Mouse (Mus musculus): Measurements from ENCODE around the gene Dscaml1. TPM values are rescaled to one million over a fixed set of nuclear protein-coding genes. Genes with fewer than 3 reads are reported as not detected.

Gene Dscaml1
- total and polyA plus RNA-seq, 3 experiments: not detected

GRCm38 (mm10) chr9:45402957-45403356 lies 23.5 kb upstream of the Dscaml1 start:
- H3K36me3 ChIP-seq (ENCODE audit: control insufficient read depth in 1 of 2, insufficient read depth in 2 of 2, low read length in 2 of 2): no peaks in the 10 kb centered on the region
- DNase-seq (ENCODE audit: low read depth, low spot score): no peak
- no peaks in the 10 kb centered on the region for H3K9me3 ChIP-seq (replicated peaks; ENCODE audit: insufficient read depth, low read length)
- H3K27me3 ChIP-seq (ENCODE audit: control insufficient read depth in 1 of 2, insufficient read depth in 2 of 2, low read length in 2 of 2): peaks cover 2 to 3% of the 10 kb centered on the region in 2 experiments; a peak in 2 of 4 replicates
- no peaks in the 10 kb centered on the region for H3K79me2 ChIP-seq (ENCODE audit: control insufficient read depth, insufficient read depth, low read length, poor library complexity)
- no peak overlapping the region for H3K4me3 ChIP-seq (ENCODE audit: control insufficient read depth in 1 of 2, insufficient read depth in 1 of 2, low read depth in 2 of 2, low read length in 2 of 2)
- no peak overlapping the region for H3K27ac ChIP-seq (ENCODE audit: control insufficient read depth, low read depth, low read length)
- H3K9ac ChIP-seq (ENCODE audit: control insufficient read depth, low read depth, low read length, poor library complexity, severe bottlenecking): no peak overlapping the region
- TF ChIP-seq ZMIZ1 (IDR thresholded peaks at IDR 0.05; ENCODE audit: low read depth, low read length) (no peak), TAL1 (IDR thresholded peaks at IDR 0.05; ENCODE audit: low read length) (no peak), ZNF384 (IDR thresholded peaks at IDR 0.05; ENCODE audit: low read depth, low read length) (no peak), GATA1 (IDR thresholded peaks at IDR 0.05; ENCODE audit: low read depth, low read length) (no peak), ELF1 (IDR thresholded peaks at IDR 0.05; ENCODE audit: low read depth, low read length) (no peak), POLR2AphosphoS2 (IDR thresholded peaks at IDR 0.05; ENCODE audit: low read length) (no peak), ZC3H11A (IDR thresholded peaks at IDR 0.05; ENCODE audit: low read depth, low read length) (no peak), TCF12 (IDR thresholded peaks at IDR 0.05; ENCODE audit: low read depth, low read length) (no peak), MYB (IDR thresholded peaks at IDR 0.05; ENCODE audit: low read depth, low read length) (no peak), TBP (IDR thresholded peaks at IDR 0.05; ENCODE audit: low read depth, low read length) (no peak), HCFC1 (IDR thresholded peaks at IDR 0.05; ENCODE audit: low read depth, low read length) (no peak), SMC3 (IDR thresholded peaks at IDR 0.05; ENCODE audit: low read depth, low read length) (no peak), MXI1 (IDR thresholded peaks at IDR 0.05; ENCODE audit: low read depth, low read length) (no peak), POLR2A (IDR thresholded peaks at IDR 0.05; ENCODE audit: control insufficient read depth in 1 of 2, insufficient read depth in 1 of 2, low read depth in 1 of 2, low read length in 2 of 2, poor library complexity in 1 of 2) (no peak), GABPA (IDR thresholded peaks at IDR 0.05; ENCODE audit: low read depth, low read length) (no peak), JUND (IDR thresholded peaks at IDR 0.05; ENCODE audit: low read depth, low read length) (no peak), MYC (IDR thresholded peaks at IDR 0.05; ENCODE audit: low read depth, low read length) (no peak), KAT2A (conservative IDR thresholded peaks at IDR 0.05; ENCODE audit: low read depth, low read length) (no peak), RCOR1 (IDR thresholded peaks at IDR 0.05; ENCODE audit: low read depth, low read length) (no peak)
- H3K4me1 ChIP-seq (ENCODE audit: control insufficient read depth in 1 of 2, insufficient read depth in 2 of 2, low read length in 2 of 2): no peaks in the 10 kb centered on the region

- no peaks in the 10 kb centered on the region for H3K4me1 ChIP-seq (ENCODE audit: control insufficient read depth in 1 of 2, insufficient read depth in 2 of 2, low read length in 2 of 2)
- no peaks in the 10 kb centered on the region for H3K9me3 ChIP-seq (replicated peaks; ENCODE audit: insufficient read depth, low read length)
- H3K79me2 ChIP-seq (ENCODE audit: control insufficient read depth, insufficient read depth, low read length, poor library complexity): no peaks in the 10 kb centered on the region
- H3K4me3 ChIP-seq (ENCODE audit: control insufficient read depth in 1 of 2, insufficient read depth in 1 of 2, low read depth in 2 of 2, low read length in 2 of 2): no peak overlapping the region
- H3K27ac ChIP-seq (ENCODE audit: control insufficient read depth, low read depth, low read length): no peak overlapping the region
- no peak overlapping the region for H3K9ac ChIP-seq (ENCODE audit: control insufficient read depth, low read depth, low read length, poor library complexity, severe bottlenecking)
- H3K36me3 ChIP-seq (ENCODE audit: control insufficient read depth in 1 of 2, insufficient read depth in 2 of 2, low read length in 2 of 2): no peaks in the 10 kb centered on the region
- TF ChIP-seq BHLHE40 (IDR thresholded peaks at IDR 0.05; ENCODE audit: borderline replicate concordance, low read depth, low read length): no peak
- no peak for TF ChIP-seq MAZ (IDR thresholded peaks at IDR 0.05; ENCODE audit: low read depth, low read length)
- no peak for TF ChIP-seq MYB (IDR thresholded peaks at IDR 0.05; ENCODE audit: low read depth, low read length)
- no peak for TF ChIP-seq USF1 (IDR thresholded peaks at IDR 0.05; ENCODE audit: low read depth, low read length)
- TF ChIP-seq RCOR1 (IDR thresholded peaks at IDR 0.05; ENCODE audit: low read depth, low read length): no peak
- no peak for TF ChIP-seq KAT2A (conservative IDR thresholded peaks at IDR 0.05; ENCODE audit: low read depth, low read length)
- TF ChIP-seq ZC3H11A (IDR thresholded peaks at IDR 0.05; ENCODE audit: low read depth, low read length): no peak
- TF ChIP-seq E2F4 (IDR thresholded peaks at IDR 0.05; ENCODE audit: borderline replicate concordance, low read depth, low read length): no peak
- no peak for TF ChIP-seq UBTF (IDR thresholded peaks at IDR 0.05; ENCODE audit: borderline replicate concordance, insufficient read depth, low read depth, low read length)
- no peak for TF ChIP-seq SIN3A (IDR thresholded peaks at IDR 0.05; ENCODE audit: low read length)
- TF ChIP-seq ETS1 (IDR thresholded peaks at IDR 0.05; ENCODE audit: low read depth, low read length): no peak
- TF ChIP-seq POLR2A (IDR thresholded peaks at IDR 0.05; ENCODE audit: control insufficient read depth in 1 of 2, insufficient read depth in 1 of 2, low read depth in 1 of 2, low read length in 2 of 2, poor library complexity in 1 of 2): no peak
- TF ChIP-seq TAL1 (IDR thresholded peaks at IDR 0.05; ENCODE audit: low read length): no peak
- H3K27me3 ChIP-seq (ENCODE audit: control insufficient read depth in 1 of 2, insufficient read depth in 2 of 2, low read length in 2 of 2): peaks cover 2 to 3% of the 10 kb centered on the region in 2 experiments; a peak in 2 of 4 replicates
- no peak for DNase-seq (ENCODE audit: low read depth, low spot score)
These were observed 20.7 kb upstream of the Dscaml1 start for GRCm38 (mm10) chr9:45405694-45406093.
